Mouse (Mus musculus) forebrain, embryonic 14.5 days (tissue): Measurements from ENCODE around the gene Efl1. TPM values are rescaled to one million over a fixed set of nuclear protein-coding genes. Genes with fewer than 3 reads are reported as not detected.

Experiments used
- ATAC-seq: fragments of 200-750 bp; cut with Nextera tagmentation; 2 replicates; pipeline ENCODE4 v1.8.0; 2017; ENCODE audit warnings: mild to moderate bottlenecking, moderate library complexity
- DNase-seq: peaks from one replicate; pipeline ENCODE4 v3.0.0-alpha.2; 2015; ENCODE audit warnings: low spot score
- H3K27ac ChIP-seq: fragments of 300-500 bp; sonication (generic); 2 replicates; pipeline ENCODE4 v1.5.1; 2014; ENCODE audit warnings: low read depth, mild to moderate bottlenecking, control low read depth, low read length, moderate library complexity
- H3K27me3 ChIP-seq: fragments of 300-500 bp; sonication (generic); replicated peaks from 2 replicates; pipeline ENCODE4 v1.6.1; 2014; ENCODE audit warnings: low read length, control low read depth, mixed read lengths; ENCODE audit not compliant: control insufficient read depth, insufficient read depth
- H3K36me3 ChIP-seq: fragments of 300-500 bp; sonication (generic); 2 replicates; pipeline ENCODE4 v1.6.1; 2014; ENCODE audit warnings: low read length, control low read depth; ENCODE audit not compliant: control insufficient read depth, insufficient read depth
- H3K4me1 ChIP-seq: fragments of 300-500 bp; sonication (generic); 2 replicates; pipeline ENCODE4 v1.6.1; 2014; ENCODE audit warnings: antibody characterized with exemption, low read length, control low read depth; ENCODE audit not compliant: control insufficient read depth, insufficient read depth
- H3K4me2 ChIP-seq: fragments of 300-500 bp; sonication (generic); 2 replicates; pipeline ENCODE4 v1.6.1; 2014; ENCODE audit warnings: mild to moderate bottlenecking, control low read depth, low read length
- H3K4me3 ChIP-seq: fragments of 300-500 bp; sonication (generic); 2 replicates; pipeline ENCODE4 v1.5.1; 2014; ENCODE audit warnings: low read depth, low read length, control low read depth
- H3K9ac ChIP-seq: fragments of 300-500 bp; sonication (generic); 2 replicates; pipeline ENCODE4 v1.6.1; 2014; ENCODE audit warnings: mild to moderate bottlenecking, low read length, control low read depth, moderate library complexity
- H3K9me3 ChIP-seq: fragments of 300-500 bp; sonication (generic); replicated peaks from 2 replicates; pipeline ENCODE4 v1.6.1; 2016; ENCODE audit warnings: low read length, control low read depth, mixed read lengths; ENCODE audit not compliant: control insufficient read depth
- WGBS: fragments of 180-500 bp; shearing (Covaris S2); extraction: QIAGEN DNeasy Blood & Tissue Kit; methylation state at CpG from one replicate; pipeline ENCODE4 v1.1.7; 2014; 5-methylcytosine and 5-hydroxymethylcytosine counted together
- polyA plus RNA-seq: library from polyadenylated mRNA; unstranded; fragments of >200 nt; fragmentation: Nextera tagmentation; extraction: Ambion mirVana; gene quantifications from 2 replicates; pipeline ENCODE4 v1.2.1, GENCODE M21; 2014

Efl1 gene
- polyA plus RNA-seq, 1 experiment from 2014 or later, result 20.4 TPM

DNA sequence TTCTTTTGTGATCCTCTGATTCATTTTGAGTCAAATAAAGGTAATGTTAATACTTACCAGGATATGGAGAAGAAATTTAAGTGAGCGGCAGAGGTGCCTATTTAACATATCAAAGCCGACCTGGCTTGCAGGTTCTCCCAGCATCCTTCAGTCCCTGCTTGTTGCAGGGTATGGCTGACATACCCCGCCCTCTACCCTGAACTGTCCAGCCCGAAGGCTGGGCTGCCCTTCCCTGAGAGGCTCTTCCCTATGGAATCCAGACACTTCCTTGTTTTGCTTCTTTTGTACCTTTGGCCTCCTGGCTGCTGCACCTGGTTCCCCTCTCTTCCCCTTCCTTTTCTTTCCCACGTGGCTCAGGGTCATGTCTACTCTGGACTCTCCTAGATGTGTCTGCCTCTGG is 160.7 kb downstream of the Efl1 start:
- WGBS, result 56% methylated on average over 5 of the region's 5 CpGs
- no peaks in the 10 kb centered on the region; the same call in 1 of the 2 replicates for H3K4me1 ChIP-seq
- no peaks in the 10 kb centered on the region for H3K9me3 ChIP-seq
- no peak overlapping the region for H3K4me2 ChIP-seq
- no peak for DNase-seq
- H3K27ac ChIP-seq, result no peak overlapping the region
- H3K4me3 ChIP-seq, result no peak overlapping the region
- no peak overlapping the region for H3K9ac ChIP-seq
- H3K36me3 ChIP-seq, result no peaks in the 10 kb centered on the region
- H3K27me3 ChIP-seq, result no peaks in the 10 kb centered on the region
- ATAC-seq, result no peak

DNA sequence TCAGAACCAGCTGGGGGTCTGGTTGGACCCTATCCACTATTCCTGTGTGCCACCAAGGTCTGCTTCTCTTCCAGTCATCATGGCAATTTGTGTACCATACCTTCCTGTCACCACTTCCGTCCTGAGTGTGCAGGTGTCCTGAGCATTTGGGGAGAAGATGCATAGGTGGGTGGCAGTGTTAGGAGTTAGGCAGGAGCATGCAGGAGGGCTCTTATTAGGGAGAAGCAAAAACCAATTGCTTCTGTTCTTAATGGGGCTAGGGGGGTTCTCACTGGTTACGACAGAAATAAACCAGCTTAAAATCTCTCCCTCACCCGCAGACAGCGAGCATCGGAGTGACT is 162.4 kb downstream of the Efl1 start:
- no peak overlapping the region for H3K4me3 ChIP-seq
- H3K4me1 ChIP-seq, result no peaks in the 10 kb centered on the region; the same call in 1 of the 2 replicates
- H3K4me2 ChIP-seq, result peak overlapping the region; percentile 24; the same call in 1 of the 2 replicates
- 28% methylated on average over 5 of the region's 5 CpGs for WGBS
- no peaks in the 10 kb centered on the region for H3K36me3 ChIP-seq
- DNase-seq, result no peak
- no peak overlapping the region for H3K9ac ChIP-seq
- H3K27me3 ChIP-seq, result no peaks in the 10 kb centered on the region
- ATAC-seq, result no peak
- no peak overlapping the region for H3K27ac ChIP-seq
- no peaks in the 10 kb centered on the region for H3K9me3 ChIP-seq

DNA sequence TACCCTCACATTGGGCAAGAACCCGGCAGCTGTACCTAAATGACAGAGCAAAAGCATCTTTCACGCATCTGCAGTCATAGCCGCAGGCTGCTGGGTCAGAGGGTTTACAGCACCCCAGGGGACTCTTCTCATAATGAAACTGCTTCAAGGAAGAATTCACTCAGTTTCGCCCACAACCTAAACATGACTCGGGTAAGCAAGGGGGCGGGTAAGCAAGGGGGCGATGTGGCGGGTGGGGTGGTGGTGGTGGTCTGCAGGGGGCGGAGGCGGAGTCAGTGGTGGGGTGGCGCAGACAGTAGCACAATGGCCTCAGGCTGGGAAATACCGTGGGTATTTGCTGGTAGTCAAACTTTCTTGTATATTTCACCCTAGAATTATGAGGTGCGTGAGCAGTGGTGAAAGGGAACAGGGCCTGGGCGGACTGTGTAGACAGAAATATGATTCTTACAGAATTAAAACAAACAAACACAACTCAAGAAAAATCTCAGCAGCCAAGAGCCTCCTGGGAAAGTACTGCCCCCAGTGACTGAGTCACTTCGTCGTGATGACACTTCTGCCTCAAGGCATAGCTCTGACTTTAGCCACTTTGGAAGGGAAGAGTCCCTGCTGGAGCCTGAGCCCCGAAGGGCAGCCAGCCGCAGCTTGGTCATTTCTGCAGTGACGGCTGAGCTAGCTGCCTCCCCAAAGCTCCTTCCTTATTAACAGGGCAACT is 162.9 kb downstream of the Efl1 start:
- DNase-seq (no peak), ATAC-seq (no peak)
- H3K9me3 ChIP-seq, result no peaks in the 10 kb centered on the region
- no peaks in the 10 kb centered on the region for H3K36me3 ChIP-seq
- H3K9ac ChIP-seq, result no peak overlapping the region
- no peak overlapping the region for H3K27ac ChIP-seq
- no peaks in the 10 kb centered on the region; the same call in 1 of the 2 replicates for H3K4me1 ChIP-seq
- H3K4me3 ChIP-seq, result no peak overlapping the region
- H3K27me3 ChIP-seq, result no peaks in the 10 kb centered on the region
- peak overlapping the region; percentile 24 for H3K4me2 ChIP-seq
- WGBS, result 18% methylated on average over 19 of the region's 19 CpGs

DNA sequence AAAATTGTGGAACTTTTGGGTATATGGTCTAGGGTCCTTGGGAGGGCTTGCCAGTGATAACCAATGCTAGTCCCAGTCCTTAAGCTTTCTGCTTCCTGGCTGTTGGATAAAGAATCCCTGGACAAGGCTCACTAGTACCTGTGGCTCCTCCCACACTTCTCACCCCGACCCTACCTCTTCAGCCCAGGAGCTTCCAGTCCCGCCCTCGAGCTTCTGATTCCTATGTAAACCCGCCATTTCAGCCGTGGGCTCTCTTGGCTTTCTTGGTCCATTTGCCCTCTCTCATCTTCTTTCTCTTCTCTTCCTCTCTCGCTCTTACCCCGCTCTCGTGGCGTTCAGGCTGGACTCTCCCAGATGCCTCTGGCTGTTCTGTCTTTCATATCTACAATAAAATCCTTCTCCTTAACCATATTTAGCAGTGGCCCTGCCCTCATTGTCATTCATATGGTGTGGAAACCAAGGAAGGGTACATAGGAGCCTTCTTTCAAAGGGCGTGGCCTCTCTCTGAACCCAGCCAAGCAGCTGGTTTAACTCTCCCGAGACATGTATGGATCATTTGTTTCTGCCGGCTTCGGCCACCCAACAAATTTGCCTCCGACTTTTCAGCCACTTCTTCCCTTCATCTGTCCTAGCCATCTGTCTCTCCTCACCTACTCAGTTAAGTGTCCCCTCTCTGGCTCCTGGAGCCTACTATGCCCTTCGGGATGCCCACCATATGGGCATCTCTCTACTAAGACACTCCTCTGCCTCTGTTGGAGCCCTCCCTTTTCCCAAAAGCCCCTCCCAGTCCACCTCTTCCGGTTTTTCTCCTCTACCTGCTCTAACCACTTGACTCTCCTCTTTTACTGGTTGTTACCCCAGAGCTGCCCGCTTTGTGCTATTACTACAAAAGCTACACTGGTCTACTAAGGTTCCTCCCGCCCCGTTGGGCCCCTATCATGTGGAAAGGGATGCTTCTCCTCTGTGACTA is 164.1 kb downstream of the Efl1 start:
- 91% methylated on average over 19 of the region's 19 CpGs for WGBS
- no peak overlapping the region for H3K27ac ChIP-seq
- H3K27me3 ChIP-seq, result no peaks in the 10 kb centered on the region
- H3K36me3 ChIP-seq, result no peaks in the 10 kb centered on the region
- no peaks in the 10 kb centered on the region for H3K9me3 ChIP-seq
- no peak overlapping the region for H3K4me3 ChIP-seq
- H3K4me2 ChIP-seq, result no peak overlapping the region
- no peak for ATAC-seq
- DNase-seq, result no peak
- no peak overlapping the region for H3K9ac ChIP-seq
- no peaks in the 10 kb centered on the region; the same call in 1 of the 2 replicates for H3K4me1 ChIP-seq

DNA sequence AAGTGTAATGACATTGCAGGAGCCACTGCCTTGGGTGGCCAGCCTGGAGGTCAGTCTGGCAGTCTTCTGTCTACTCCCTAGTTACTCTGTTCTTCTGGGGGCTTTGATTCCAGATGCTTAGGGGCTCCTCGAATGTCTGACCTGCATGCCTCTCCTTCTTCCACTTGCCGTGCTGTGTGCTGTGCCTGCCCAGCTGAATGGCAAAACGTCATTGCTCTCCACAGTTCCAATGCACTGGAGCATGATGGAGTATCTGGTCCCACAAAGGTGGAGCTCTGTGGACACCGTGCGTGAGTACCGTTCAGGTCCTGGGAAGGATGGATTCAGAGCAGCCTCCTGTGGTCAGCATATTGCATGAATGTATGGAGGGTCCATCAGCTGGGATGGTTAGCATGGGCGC is 171.1 kb downstream of the Efl1 start:
- ATAC-seq, result no peak
- H3K27ac ChIP-seq, result no peak overlapping the region
- H3K4me3 ChIP-seq, result no peak overlapping the region
- H3K4me1 ChIP-seq, result no peaks in the 10 kb centered on the region
- H3K36me3 ChIP-seq, result no peaks in the 10 kb centered on the region
- H3K9me3 ChIP-seq, result no peaks in the 10 kb centered on the region
- H3K27me3 ChIP-seq, result no peaks in the 10 kb centered on the region
- H3K9ac ChIP-seq, result no peak overlapping the region
- H3K4me2 ChIP-seq, result no peak overlapping the region
- 89% methylated on average over 7 of the region's 7 CpGs for WGBS
- no peak for DNase-seq

DNA sequence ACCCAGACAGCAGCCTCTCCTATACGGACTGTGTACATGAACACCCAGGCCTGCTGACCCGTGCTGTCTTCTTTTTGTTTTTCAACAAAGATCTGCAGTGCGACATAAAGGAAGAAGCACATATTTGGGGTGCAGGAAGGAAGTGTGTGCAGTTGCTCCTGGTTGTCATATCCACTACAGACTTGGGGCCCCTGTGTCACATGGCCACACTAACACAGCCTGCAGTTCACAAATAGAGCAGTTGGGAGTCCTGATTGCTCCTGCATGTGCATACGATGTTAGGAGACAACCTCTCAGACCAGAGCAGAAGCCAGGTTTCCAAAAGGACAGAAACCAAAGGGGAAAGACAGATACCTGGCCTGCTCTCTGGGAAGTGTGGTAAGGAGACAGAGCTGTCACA is 172.2 kb downstream of the Efl1 start:
- Histone ChIP-seq H3K27ac (no peak overlapping the region), H3K4me2 (no peak overlapping the region), H3K27me3 (no peaks in the 10 kb centered on the region), H3K4me3 (no peak overlapping the region), H3K9me3 (no peaks in the 10 kb centered on the region), H3K4me1 (no peaks in the 10 kb centered on the region), H3K36me3 (no peaks in the 10 kb centered on the region), H3K9ac (no peak overlapping the region)
- DNase-seq (no peak), ATAC-seq (no peak)
- 80% methylated on average over 4 of the region's 4 CpGs for WGBS

DNA sequence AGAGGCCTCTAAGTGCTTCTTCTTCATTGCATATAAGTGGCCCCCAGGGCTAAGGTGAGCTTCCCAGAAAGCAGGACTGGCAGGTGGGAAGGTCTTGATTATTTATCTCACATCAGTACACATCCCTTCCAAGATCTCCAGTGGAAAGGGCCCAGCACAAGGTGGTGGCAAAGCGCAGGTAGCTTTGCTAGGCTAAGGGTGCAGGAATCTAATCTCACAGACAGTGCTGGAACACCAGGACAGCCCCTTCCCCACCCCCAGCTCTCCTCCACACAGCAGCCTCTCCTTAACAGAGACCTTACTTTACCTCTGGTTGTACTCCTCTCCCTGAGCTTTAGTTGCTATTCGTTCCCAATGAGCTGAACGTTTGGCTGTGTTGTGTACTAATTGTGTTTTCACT is 173.1 kb downstream of the Efl1 start:
- DNase-seq (no peak), ATAC-seq (no peak)
- Histone ChIP-seq H3K9me3 (no peaks in the 10 kb centered on the region), H3K36me3 (no peaks in the 10 kb centered on the region), H3K27ac (no peak overlapping the region), H3K4me2 (no peak overlapping the region), H3K9ac (no peak overlapping the region), H3K4me1 (no peaks in the 10 kb centered on the region), H3K27me3 (no peaks in the 10 kb centered on the region), H3K4me3 (no peak overlapping the region)
- WGBS, result 62% methylated on average over 3 of the region's 3 CpGs

DNA sequence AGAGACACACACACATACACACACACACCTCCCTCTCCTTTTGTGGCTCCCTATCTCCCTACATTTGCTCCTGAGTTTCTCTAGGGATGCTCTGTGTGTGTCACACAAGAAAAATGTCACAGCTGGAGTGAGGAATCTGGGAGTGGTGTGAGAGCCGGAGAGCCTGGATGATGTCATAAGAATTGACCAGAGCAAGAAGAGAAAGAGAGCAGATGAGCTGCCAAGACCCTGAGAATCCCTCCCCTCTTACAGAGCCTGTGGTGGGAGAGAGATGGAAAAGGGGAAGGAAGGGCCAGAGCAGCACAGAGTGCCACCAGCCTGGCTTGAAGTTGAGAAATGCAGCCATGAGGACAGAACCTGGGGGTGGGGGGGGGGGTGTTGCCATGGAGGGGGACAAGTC is 174.1 kb downstream of the Efl1 start:
- no peak overlapping the region for H3K9ac ChIP-seq
- H3K36me3 ChIP-seq, result no peaks in the 10 kb centered on the region
- H3K9me3 ChIP-seq, result no peaks in the 10 kb centered on the region
- WGBS, result 61% methylated on average over 1 of the region's 1 CpGs
- no peak for DNase-seq
- H3K4me1 ChIP-seq, result no peaks in the 10 kb centered on the region
- H3K4me3 ChIP-seq, result no peak overlapping the region
- H3K27me3 ChIP-seq, result no peaks in the 10 kb centered on the region
- no peak overlapping the region for H3K27ac ChIP-seq
- ATAC-seq, result no peak
- no peak overlapping the region for H3K4me2 ChIP-seq
